Comparison of ENCODE assay signal across 10 mouse cellular contexts in the genomic region with DNA sequence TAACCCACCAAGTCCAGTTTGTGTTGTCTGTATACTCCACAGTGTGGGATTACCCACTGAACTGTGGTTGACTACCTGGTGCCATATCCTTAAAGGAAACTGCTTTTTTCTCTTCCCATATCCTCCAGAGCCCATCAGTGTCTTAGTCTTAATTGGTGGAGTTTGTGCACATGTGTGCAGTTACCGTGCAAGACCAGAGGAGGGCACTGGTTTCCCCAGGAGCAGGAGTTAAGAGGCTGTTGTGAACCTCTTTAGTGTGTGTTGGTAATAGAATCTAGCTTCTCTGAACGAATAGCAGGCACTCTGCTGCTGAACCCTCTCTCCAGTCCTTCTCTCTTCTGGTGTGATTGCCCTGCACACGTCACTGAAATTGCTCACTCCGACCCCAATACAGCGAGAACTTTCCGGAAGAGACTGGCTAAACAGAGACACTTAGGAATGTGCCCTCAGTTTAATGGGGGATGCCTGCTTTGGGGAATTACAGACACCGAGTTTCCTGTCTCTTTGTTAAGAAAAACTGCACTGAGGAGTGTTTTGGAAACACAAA. TPM values are rescaled to one million over a fixed set of nuclear protein-coding genes. Genes with fewer than 3 reads are reported as not detected.
DNase-seq lines count a peak whose midpoint lies in the region; ATAC-seq and TF ChIP-seq lines count a peak whose summit lies in the region.
"Had no signal": no experiment of that assay in that cellular context is flagged by ENCODE, and none has a peak within 500 bp of the region (broad histone marks: within the 10 kb centered on the region; RNA-seq: fewer than 3 reads in every experiment).

No protein-coding gene starts in this region.

- H3K27me3 ChIP-seq in cerebellum, adult 2 months (ENCODE audit: control insufficient read depth, insufficient read depth, low read length): no peaks in the 10 kb centered on the region
- H3K27me3 ChIP-seq in liver, adult 2 months (ENCODE audit: control insufficient read depth, insufficient read depth, low read length): no peaks in the 10 kb centered on the region
- H3K27me3 ChIP-seq in liver, embryonic 12.5 days (replicated peaks): no peaks in the 10 kb centered on the region
- H3K27me3 ChIP-seq: limb, embryonic 12.5 days had no signal

- no peaks in the 10 kb centered on the region for H3K36me3 ChIP-seq in liver, adult 2 months (ENCODE audit: control insufficient read depth, insufficient read depth, low read length)
- no peaks in the 10 kb centered on the region for H3K36me3 ChIP-seq in liver, embryonic 12.5 days
- H3K36me3 ChIP-seq: limb, embryonic 12.5 days had no signal

- no peak for DNase-seq in cerebellum, adult 2 months
- DNase-seq in cerebellum, postnatal 36 days: no peak
- DNase-seq in liver, adult 2 months (ENCODE audit: extremely low read depth, low read depth, low spot score): no peak
- DNase-seq in lung, postnatal 14 days: peak; percentile 25
- no peak for DNase-seq in layer of hippocampus, adult 8-10 months (ENCODE audit: low spot score in 2 of 2)

- H3K27ac ChIP-seq in cerebellum, adult 2 months (ENCODE audit: insufficient read depth, low read length): no peak overlapping the region
- no peak overlapping the region for H3K27ac ChIP-seq in liver, adult 2 months (replicated peaks; ENCODE audit: insufficient read depth, low read depth, low read length)
- H3K27ac ChIP-seq in liver, embryonic 12.5 days: no peak overlapping the region
- H3K27ac ChIP-seq: limb, embryonic 12.5 days had no signal

- H3K4me3 ChIP-seq in cerebellum, adult 2 months (replicated peaks; ENCODE audit: insufficient read depth, low read depth, low read length): no peak overlapping the region
- no peak overlapping the region for H3K4me3 ChIP-seq in liver, adult 2 months (ENCODE audit: insufficient read depth, low read depth, low read length)
- no peak overlapping the region for H3K4me3 ChIP-seq in liver, embryonic 12.5 days
- H3K4me3 ChIP-seq: erythroblast, embryonic 14.5 days; limb, embryonic 12.5 days had no signal

- no peaks in the 10 kb centered on the region for H3K4me1 ChIP-seq in cerebellum, adult 2 months (ENCODE audit: control insufficient read depth, insufficient read depth, low read length)
- no peaks in the 10 kb centered on the region for H3K4me1 ChIP-seq in liver, adult 2 months (ENCODE audit: control insufficient read depth, insufficient read depth, low read length)
- no peaks in the 10 kb centered on the region for H3K4me1 ChIP-seq in liver, embryonic 12.5 days
- H3K4me1 ChIP-seq: limb, embryonic 12.5 days had no signal

- peak; percentile 29; the same call in 1 of the 2 replicates for TF ChIP-seq CTCF in cerebellum, adult 2 months (IDR thresholded peaks at IDR 0.05; ENCODE audit: borderline replicate concordance, insufficient read depth, low read depth, low read length)
- peak; percentile 43 for TF ChIP-seq CTCF in liver, adult 2 months (IDR thresholded peaks at IDR 0.05; ENCODE audit: low read depth, low read length)

- no peaks in the 10 kb centered on the region for H3K9me3 ChIP-seq in liver, embryonic 12.5 days (replicated peaks)
- H3K9me3 ChIP-seq: limb, embryonic 12.5 days had no signal

- no peak for TF ChIP-seq POLR2A in cerebellum, adult 2 months (IDR thresholded peaks at IDR 0.05; ENCODE audit: borderline replicate concordance, insufficient read depth, low read length)
- no peak for TF ChIP-seq POLR2A in liver, adult 2 months (IDR thresholded peaks at IDR 0.05; ENCODE audit: extremely low read depth, insufficient read depth, low read length)

- H3K79me2 ChIP-seq in liver, adult 2 months (ENCODE audit: control insufficient read depth, insufficient read depth, low read length): no peaks in the 10 kb centered on the region

- 81% methylated on average over 7 of the region's 7 CpGs for WGBS in cerebellum, adult 2 months
- 69% methylated on average over 7 of the region's 7 CpGs for WGBS in liver, adult 2 months
- WGBS in liver, embryonic 12.5 days (ENCODE audit: insufficient replicate concordance): 60% methylated on average over 7 of the region's 7 CpGs

- ATAC-seq in liver, embryonic 12.5 days: no peak
- ATAC-seq in common myeloid progenitor, adult 5-6 weeks (replicated peaks; ENCODE audit: low read depth, poor library complexity, severe bottlenecking): peak; percentile 77; the same call in 1 of the 2 replicates
- no peak for ATAC-seq in inflammation-experienced regulatory T-cells, adult 6 months

- no peak overlapping the region for H3K9ac ChIP-seq in liver, adult 2 months (ENCODE audit: low read depth, low read length)
- H3K9ac ChIP-seq in liver, embryonic 12.5 days: no peak overlapping the region
- H3K9ac ChIP-seq: limb, embryonic 12.5 days had no signal

- H3K4me2 ChIP-seq in liver, embryonic 12.5 days: no peak overlapping the region
- H3K4me2 ChIP-seq: limb, embryonic 12.5 days had no signal

RNA-seq across cellular contexts. Expression of gene Cdyl2, which starts 39.1 kb away (rescaled TPM):
- 6.5 and 7.6 TPM in 2 replicates for polyA plus RNA-seq in cerebellum, adult 2 months (2012; rRNA removed)
- 1.1 and 1.3 TPM in 2 replicates for total RNA-seq in liver, adult 2 months (2014; rRNA removed)
- 0.71 and 0.81 TPM in 2 replicates for polyA plus RNA-seq in liver, adult 2 months (2012; rRNA removed)
- 3.6 and 4.1 TPM in 2 replicates for polyA plus RNA-seq in liver, embryonic 12.5 days (2016; fragmentation: Nextera tagmentation; extraction: Ambion mirVana)
- total RNA-seq in common myeloid progenitor, adult 5-6 weeks (2017): 1.7 and 6.9 TPM in 2 replicates
- polyA plus RNA-seq in inflammation-experienced regulatory T-cells, adult 6 months (2017; shearing (Covaris generic)): 10 to 100 TPM in 2 of 3 experiments, 1 to 10 TPM in 1; 7.8 to 21.9 (median 14.5) TPM
- 10 to 100 TPM in 1 of 4 experiments, 1 to 10 TPM in 3; 9.2 to 10.3 (median 9.5) TPM for total RNA-seq in layer of hippocampus, adult 8-10 months (2022)
